In genomic region chr13:20131322-20131997, GRCm38 (mm10) we compare ENCODE assay signal across 1 mouse cellular context.
TF ChIP-seq lines count a peak whose summit lies in the region.

No protein-coding gene starts in this region.

TF ChIP-seq in MEL, 35 proteins besides CTCF, POLR2A, EP300 and RAD21 (continued from another document):
- no peak for TF ChIP-seq POLR2AphosphoS2 (IDR thresholded peaks at IDR 0.05; ENCODE audit: low read length)
- TF ChIP-seq TCF12 (IDR thresholded peaks at IDR 0.05; ENCODE audit: low read depth, low read length): 0 out of 2 replicates have a peak, but pooled peaks have one; percentile 18
